Mouse (Mus musculus): Measurements from ENCODE around the gene Rassf1.

Rassf1 gene

GRCm38 (mm10) chr9:107601275-107601674 is 49.9 kb downstream of the Rassf1 start:
- WGBS = 84% methylated on average over 11 of the region's 11 CpGs

- WGBS = 8% methylated on average over 10 of the region's 10 CpGs
These were observed 50.8 kb downstream of the Rassf1 start for GRCm38 (mm10) chr9:107602068-107602648.

- 88% methylated on average over 6 of the region's 6 CpGs for WGBS
These were observed 51.9 kb downstream of the Rassf1 start for GRCm38 (mm10) chr9:107603251-107603650.

- WGBS = 74% methylated on average over 23 of the region's 23 CpGs
These were observed 53.8 kb downstream of the Rassf1 start for GRCm38 (mm10) chr9:107605041-107605661.

GRCm38 (mm10) chr9:107606591-107606990 is 55.2 kb downstream of the Rassf1 start:
- 67% methylated on average over 9 of the region's 9 CpGs for WGBS

- 95% methylated on average over 2 of the region's 2 CpGs for WGBS
These were observed 55.7 kb downstream of the Rassf1 start for GRCm38 (mm10) chr9:107607036-107607435.

GRCm38 (mm10) chr9:107607653-107608245 is 56.4 kb downstream of the Rassf1 start:
- WGBS = 76% methylated on average over 9 of the region's 9 CpGs

- 53% methylated on average over 12 of the region's 12 CpGs for WGBS
These were observed 57.5 kb downstream of the Rassf1 start, which contains the start of gene Sema3b for GRCm38 (mm10) chr9:107608741-107609432. Gene Sema3b, minus strand, starts transcription at chr9:107609229.

GRCm38 (mm10) chr9:107609433-107609830 is 58.1 kb downstream of the Rassf1 start:
- 77% methylated on average over 4 of the region's 4 CpGs for WGBS

GRCm38 (mm10) chr9:107611456-107612190 is 60.3 kb downstream of the Rassf1 start:
- 24% methylated on average over 6 of the region's 6 CpGs for WGBS

All from cerebral cortex, adult 2 months (tissue).